Mouse (Mus musculus): ENCODE data around the gene Galnt17.

The Galnt17 gene

GRCm38 (mm10) chr5:131308397-131308796, at the start of gene Galnt17:
Gene Galnt17 (minus strand): TSS chr5:131308497.
- DNase-seq (ENCODE audit: low read depth, low spot score), result no peak

GRCm38 (mm10) chr5:131334536-131334935, 26.2 kb upstream of the Galnt17 start:
- DNase-seq (ENCODE audit: low read depth, low spot score), result no peak

- DNase-seq (ENCODE audit: low read depth, low spot score), result no peak
Measured at GRCm38 (mm10) chr5:131321286-131321685, 13.0 kb upstream of the Galnt17 start.

DNA sequence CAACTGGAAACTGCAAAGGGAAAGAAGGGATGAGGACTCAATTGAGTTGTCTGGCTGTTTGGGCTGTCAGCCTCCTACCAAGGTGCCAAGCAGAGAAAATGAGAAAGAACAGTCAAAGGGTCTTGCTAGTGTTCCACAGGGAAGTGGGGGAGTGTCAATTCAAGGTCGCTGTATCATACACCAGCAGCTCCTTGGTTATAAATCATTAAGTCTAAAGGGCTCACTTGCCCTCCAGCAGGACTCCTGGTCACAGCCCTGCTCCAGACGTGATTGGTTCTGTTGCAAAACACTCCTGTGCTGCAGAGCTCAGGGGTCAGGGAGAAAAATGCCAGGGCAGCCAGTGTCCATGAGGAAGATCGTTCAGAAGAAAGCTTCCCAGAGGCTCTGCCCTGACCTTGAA, 11.3 kb upstream of the Galnt17 start:
- DNase-seq (ENCODE audit: low read depth, low spot score), result no peak

- DNase-seq (ENCODE audit: low read depth, low spot score), result no peak
Measured at GRCm38 (mm10) chr5:131319141-131319540, 10.8 kb upstream of the Galnt17 start.

DNA sequence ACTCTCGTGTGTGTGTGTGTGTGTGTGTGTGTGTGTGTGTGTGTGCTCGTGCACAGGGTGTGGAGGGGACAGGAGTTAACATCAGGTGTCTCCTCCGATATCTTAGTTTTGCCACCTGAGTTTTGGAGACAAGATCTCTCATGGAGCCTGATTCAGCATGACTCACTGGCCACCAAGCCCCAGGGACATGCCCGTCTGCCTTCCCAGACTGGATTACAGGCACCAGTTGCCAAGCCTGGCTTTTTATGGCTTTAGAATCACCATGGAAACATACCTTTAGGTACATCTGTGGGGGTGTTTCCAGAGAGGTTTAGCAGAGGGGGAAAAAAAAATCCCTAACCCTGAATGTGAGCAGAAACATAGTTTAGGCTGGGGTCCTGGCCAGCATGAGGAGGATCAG, 6.7 kb upstream of the Galnt17 start:
- DNase-seq (ENCODE audit: low read depth, low spot score), result no peak

DNA sequence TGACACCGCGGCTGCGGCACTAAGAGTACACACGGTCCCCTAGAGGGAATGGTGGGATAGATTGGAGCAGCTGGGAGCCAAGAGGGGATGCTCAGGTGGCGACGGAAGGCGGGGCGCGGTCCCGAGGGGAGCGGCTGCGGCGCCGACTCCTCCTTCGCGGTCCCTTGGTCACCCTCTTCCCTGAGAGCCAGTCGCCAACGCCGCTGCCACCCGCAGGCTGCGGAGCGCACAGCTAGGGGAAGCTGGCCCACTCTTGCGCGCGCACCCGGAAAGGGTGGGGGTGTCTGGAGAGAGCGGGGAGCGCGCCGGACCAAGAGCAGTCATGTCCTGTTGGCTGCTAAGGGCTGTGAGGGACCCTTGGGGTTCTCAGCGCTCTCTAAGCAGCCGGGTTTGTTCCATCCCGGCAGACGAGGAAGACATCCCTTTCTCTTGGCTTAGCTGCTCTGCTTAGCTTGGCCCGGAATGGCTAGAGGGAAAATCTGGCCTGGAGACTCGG, 593 bp downstream of the Galnt17 start:
- DNase-seq (ENCODE audit: low read depth, low spot score), result peak; percentile 88

GRCm38 (mm10) chr5:131306908-131307655, 1.2 kb downstream of the Galnt17 start:
- DNase-seq (ENCODE audit: low read depth, low spot score), result peak; percentile 77

- DNase-seq (ENCODE audit: low read depth, low spot score), result peak; percentile 73
Measured at GRCm38 (mm10) chr5:131306321-131306907, 1.9 kb downstream of the Galnt17 start.

GRCm38 (mm10) chr5:131305223-131305622, 3.1 kb downstream of the Galnt17 start:
- DNase-seq (ENCODE audit: low read depth, low spot score), result peak; percentile 16

GRCm38 (mm10) chr5:131301526-131301925, 6.8 kb downstream of the Galnt17 start:
- DNase-seq (ENCODE audit: low read depth, low spot score), result no peak

- no peak for DNase-seq (ENCODE audit: low read depth, low spot score)
Measured at GRCm38 (mm10) chr5:131293726-131294449, 14.4 kb downstream of the Galnt17 start.

DNA sequence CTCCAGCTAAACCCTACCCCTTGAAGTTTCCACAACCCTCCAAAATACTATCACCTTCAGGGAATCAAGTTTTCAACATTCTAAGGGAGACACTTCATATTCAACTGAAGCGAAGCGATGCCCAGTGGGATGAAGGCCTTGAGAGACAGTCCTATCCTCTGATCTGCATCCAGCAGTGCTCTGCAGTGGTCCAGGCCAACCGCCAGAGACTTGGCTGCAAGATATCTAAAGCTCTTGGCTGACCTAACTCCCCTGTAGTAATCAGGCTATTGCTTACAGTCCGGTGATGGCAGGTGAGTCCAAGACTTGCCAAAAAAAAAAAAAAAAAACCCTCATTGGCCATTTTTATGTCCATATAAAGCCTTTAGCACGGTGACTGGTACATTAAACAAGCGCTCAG, 21.2 kb downstream of the Galnt17 start:
- DNase-seq (ENCODE audit: low read depth, low spot score), result no peak

GRCm38 (mm10) chr5:131286680-131287079, 21.6 kb downstream of the Galnt17 start:
- no peak for DNase-seq (ENCODE audit: low read depth, low spot score)

DNA sequence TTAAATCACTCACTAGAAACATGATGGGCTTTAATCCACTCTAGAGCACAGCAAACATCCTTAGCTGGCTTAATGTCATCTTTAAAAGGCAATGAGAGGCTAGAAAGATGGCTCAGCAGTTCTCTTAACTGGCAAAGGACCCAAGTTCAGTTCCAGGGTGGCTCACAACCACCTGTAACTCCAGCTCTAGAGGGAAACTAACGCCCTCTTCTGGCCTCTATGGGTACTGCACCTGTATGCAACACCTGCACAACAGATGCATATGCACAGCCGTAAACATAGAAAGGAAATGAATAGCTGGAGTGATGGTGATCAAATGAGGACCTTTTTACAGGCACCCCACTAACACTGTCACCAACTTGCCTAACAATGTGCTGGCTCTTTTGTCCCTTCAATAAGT, 27.9 kb downstream of the Galnt17 start:
- peak; percentile 64 for DNase-seq (ENCODE audit: low read depth, low spot score)

- DNase-seq (ENCODE audit: low read depth, low spot score), result no peak
Measured at GRCm38 (mm10) chr5:131279286-131279685, 29.0 kb downstream of the Galnt17 start.

GRCm38 (mm10) chr5:131277227-131277626, 31.1 kb downstream of the Galnt17 start:
- DNase-seq (ENCODE audit: low read depth, low spot score), result no peak

DNA sequence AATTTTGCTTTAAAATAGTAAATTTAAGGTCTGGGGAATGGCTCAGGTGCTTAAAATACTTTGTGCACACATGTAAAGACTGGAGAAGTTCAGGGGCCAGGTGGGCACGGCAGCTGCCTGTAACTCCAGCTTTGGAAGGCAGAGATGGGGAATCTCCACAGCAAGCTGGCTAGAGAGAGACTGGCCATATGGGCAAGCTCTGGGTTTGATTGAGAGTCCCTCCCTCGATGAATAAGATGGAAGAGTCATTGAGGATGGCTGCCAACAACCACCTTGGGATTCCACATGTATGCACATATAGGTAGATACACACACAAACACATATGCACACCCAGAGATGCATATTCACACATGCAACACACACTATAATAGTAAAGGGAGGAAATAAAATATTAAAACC, 42.0 kb downstream of the Galnt17 start:
- no peak for DNase-seq (ENCODE audit: low read depth, low spot score)

- no peak for DNase-seq (ENCODE audit: low read depth, low spot score)
Measured at GRCm38 (mm10) chr5:131264145-131264544, 44.2 kb downstream of the Galnt17 start.

DNA sequence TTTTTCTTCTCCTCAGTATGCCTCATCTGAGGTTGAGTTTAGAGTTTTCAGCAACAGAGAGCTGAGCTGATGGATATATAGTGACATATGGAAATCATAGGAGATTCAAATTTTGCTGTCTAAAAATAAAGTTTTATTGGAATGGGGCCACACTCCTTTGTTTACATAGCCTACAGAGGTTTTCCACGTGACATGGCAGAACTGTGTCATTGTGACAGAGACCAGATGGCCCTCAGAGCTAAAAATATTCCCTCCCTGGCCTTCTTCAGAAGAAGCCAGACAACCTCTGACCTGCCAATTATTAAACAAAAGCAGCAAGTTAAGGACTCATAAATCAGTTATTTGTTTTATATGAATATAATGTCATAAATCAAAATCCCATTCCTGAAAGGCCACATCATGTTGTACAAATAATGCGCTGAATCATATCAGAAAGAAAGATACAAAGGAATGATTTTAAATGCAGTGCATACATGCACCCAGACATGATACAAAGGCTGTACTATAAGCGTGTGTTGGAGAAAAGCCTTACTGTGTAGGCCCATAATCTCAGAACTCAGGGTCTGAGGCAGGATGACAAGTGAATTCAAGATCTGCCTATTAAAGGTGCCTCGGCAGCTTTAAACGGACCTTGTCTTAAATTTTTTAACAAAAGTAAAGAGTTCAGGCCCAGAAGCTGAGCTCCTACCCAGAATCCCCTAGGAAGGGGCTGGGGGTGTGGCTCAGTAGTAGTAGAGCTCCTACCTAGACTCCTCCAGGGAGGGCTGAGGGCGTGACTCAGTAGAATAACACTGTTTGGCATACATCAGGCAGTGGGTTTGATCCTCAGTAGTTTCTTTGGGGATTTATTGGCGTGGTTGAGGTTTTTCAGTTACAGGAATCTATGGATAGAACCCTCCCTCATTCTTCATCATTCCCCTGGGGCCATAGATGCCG, 57.3 kb downstream of the Galnt17 start:
- DNase-seq (ENCODE audit: low read depth, low spot score), result no peak

DNA sequence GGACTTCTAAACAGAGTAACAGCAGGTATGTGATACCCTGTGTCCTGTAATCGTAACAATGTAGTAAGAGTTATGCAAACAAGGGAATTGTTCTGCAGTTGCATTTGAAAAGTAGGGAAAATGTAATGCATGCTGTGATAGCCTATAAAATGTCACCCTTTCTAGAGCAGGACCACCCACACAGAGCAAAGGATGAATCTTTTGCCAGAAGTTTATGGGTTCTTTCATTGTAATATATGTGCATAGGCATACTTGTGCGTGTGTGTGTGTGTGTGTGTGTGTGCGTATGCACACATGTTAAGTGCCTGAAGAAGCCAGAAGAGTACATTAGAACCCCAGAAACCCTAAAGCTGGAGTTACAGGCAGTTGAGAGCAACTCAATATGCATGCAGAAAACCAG, 59.9 kb downstream of the Galnt17 start:
- no peak for DNase-seq (ENCODE audit: low read depth, low spot score)

All from ZHBTc4 (cell line).